Mouse (Mus musculus) retina, embryonic 14.5 days (tissue): ENCODE measurements around the gene 4931428L18Rik.

Source experiments
- DNase-seq: peaks from one replicate; pipeline ENCODE4 v3.0.0-alpha.2; 2015; ENCODE audit warnings: low spot score

The 4931428L18Rik gene

DNA sequence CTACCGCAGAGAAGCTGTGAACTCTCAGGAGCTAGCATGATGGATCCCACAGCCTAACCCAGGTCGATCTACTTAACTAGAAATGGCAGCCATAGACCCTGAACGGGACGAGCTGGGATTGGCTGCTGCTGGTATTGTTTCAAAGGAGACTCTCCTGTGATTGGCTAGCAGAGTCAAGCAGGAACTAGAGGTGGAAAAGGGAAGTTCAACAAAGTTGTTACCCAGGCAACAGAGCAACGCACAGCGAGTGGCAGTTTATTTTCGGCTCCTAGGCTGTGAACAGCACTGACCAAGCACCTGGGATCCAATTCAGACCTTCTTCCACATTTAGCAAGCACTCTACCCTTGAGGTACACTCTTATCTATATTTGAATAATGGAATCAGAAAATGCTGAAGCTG, at the start of gene 4931428L18Rik, which contains the start of gene Pih1d3:
TSS of gene 4931428L18Rik (minus strand) at position 121 of the 400 bp plus-strand sequence.
TSS of gene Pih1d3 (plus strand) at position 275 of the 400 bp plus-strand sequence.
- no peak for DNase-seq

GRCm38 (mm10) chr1:31260218-31260923, 37.9 kb upstream of the 4931428L18Rik start:
- DNase-seq, result no peak

DNA sequence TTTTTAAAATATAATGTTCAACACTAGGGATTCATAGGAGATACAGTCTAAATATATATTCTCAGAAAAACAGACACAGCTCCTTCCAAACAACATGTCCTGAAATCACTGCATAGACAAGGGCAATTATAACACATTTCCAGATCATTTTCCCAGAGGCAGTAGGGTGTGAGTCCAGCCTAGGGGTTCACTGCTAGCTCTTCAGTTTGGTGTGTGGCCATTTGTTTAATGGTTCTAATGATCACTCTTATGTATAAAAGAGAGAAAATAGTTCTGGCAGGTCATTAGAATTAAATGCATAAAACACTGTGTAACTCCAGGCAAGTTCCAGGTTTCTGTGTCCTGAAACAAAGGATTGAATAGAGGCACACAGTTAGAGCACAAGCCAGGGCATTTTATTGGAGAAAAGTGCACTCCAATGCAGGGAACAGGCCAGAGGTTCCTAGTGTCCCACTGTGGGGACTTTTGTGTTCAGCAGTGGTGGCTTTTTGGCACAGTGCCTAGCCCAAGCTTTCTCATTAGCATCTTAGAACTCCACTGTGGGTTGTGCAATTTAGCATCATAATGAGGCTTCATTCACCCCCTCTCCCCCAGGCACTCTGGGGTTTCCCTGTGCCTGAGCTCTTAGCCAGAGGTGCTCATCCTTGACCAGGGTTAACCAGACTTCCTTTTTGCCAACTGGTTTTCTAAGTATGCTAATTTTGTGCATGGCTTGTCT, 11.0 kb upstream of the 4931428L18Rik start:
- peak; percentile 63 for DNase-seq

DNA sequence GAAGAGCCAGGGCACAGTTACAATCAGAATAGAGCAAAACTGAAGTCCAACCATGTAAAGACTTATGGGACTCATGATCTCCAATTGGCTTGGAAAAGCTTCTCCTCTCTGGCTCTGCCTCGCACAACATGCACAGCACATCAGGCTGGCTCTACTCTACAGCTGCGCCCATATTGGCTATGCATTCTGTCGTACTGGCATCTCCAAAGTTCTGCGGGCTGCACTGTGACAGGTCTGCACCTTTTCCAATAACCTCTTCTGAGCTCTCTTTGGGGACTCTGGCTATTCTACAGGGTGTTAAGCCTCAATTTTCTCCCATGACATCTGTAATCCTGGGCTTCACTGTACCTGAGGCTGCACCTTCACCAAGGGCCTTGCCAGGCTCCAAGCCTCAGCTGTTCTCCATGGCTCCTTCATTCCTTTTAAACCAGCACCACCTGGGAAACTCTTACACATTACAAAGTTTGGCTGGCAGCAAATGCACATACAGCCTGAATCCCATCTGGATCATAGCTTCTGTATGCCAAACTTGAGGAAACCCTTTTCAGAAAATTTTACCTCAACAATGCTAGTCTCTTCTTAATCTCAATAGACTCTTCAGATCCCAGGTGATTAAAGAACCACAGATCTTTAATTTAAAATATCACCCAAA, 1.8 kb downstream of the 4931428L18Rik start:
- no peak for DNase-seq

- no peak for DNase-seq
These were observed 7.7 kb downstream of the 4931428L18Rik start for GRCm38 (mm10) chr1:31214831-31215230.

DNA sequence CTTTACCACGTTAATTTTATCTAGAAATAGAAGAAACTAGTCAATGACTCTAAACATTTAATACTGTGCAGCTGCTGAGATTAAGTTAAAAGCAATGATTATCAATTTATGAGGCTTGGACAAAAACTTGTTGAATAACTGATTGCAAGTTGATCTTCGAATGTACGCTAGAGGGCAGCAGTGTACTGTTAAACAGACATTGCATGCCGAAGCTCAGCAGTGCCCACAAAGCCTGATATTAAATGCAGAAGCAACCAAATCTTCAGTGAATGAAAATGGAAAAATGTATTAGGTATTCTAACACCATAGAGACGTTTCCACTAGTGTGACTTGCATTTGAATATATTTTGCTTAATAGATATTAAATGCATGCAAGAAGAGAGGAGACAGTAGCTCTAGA, 12.3 kb downstream of the 4931428L18Rik start:
- peak; percentile 90 for DNase-seq

GRCm38 (mm10) chr1:31205770-31206169, 16.7 kb downstream of the 4931428L18Rik start:
- DNase-seq, result no peak

- no peak for DNase-seq
These were observed 17.1 kb downstream of the 4931428L18Rik start for GRCm38 (mm10) chr1:31205346-31205745.

DNA sequence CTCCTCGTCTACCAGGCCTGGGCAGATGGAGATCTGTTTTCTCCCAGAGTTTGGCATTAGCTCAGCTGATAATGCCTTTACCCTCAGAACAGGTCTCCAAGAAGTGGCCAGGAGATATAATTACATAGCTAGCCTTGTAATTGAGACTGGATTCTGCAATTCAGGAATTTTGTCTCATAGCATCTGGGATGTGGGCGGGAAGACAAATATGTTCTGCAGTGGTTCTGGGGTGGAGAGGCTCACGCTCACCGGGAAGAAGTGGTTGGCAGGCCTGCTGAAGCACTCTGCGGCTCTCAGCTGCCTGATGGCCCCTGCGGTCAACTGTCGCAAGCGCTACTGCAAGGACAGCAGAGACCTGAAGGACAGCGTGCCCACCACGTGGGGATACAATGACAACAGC, 18.7 kb downstream of the 4931428L18Rik start:
- no peak for DNase-seq

DNA sequence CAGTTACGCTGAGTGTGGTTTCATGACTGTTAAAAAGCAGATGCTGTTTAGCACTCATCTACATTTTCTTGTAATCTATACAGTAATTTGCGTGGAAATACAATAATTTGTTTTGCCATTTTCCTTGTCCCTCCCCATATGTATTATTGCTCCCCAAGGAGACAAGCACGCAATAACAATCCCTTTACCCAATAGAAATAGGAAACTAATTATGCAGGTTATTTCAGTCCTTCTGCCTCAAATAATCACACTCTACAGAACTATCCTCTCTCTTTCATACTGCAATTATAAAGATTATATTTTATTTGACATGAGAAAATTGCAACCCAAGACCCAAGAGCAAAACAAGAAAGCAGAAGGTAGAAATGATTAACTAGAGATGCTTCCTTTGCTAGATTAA, 25.5 kb downstream of the 4931428L18Rik start:
- no peak for DNase-seq

DNA sequence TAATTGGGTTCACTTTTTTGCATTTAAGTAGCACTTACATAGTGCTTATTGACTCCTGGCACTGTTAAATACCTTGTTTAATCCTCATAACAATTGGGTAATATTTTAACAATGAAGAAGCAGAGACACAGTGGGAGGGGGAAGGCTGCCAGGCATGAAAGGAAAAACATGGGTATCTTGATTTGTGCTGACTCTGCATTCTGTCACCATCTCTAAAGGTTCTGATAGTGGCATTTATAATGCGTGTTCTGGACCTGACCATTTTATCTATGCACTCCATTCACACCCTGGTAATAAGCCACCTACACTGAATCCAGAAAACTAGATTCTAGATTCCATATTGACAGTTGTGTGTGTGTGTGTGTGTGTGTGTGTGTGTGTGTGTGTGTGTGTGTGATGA, 26.9 kb downstream of the 4931428L18Rik start:
- no peak for DNase-seq

DNA sequence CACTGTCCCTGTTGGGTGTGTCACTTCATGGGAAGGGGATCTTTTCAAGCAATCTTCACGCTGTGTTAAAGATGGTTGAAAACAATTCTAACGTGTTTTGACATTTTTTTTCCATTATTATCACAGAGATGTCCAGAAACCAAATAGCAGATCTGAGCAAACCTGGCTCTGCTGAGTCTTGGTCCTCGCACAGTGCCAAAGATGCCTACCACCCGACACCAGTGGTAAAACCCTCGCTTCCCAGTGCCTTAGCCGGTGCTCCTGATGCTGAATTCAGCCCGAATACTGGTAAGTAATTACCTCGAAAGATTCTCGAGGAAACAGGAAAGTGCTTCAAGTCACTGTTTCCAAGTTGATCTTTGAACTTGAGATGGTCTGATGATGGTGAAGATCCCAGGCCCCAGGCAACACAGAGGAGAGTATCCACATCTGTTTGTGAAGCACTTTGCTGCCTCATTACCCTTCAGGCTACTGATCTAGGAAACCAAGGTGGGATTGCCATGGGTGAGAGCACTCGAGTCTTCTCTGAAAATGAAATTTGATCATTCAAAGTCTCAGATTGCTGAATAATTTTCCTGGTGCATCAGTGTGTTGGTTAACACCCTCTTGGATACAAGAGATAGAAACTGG, 32.1 kb downstream of the 4931428L18Rik start:
- DNase-seq, result no peak

DNA sequence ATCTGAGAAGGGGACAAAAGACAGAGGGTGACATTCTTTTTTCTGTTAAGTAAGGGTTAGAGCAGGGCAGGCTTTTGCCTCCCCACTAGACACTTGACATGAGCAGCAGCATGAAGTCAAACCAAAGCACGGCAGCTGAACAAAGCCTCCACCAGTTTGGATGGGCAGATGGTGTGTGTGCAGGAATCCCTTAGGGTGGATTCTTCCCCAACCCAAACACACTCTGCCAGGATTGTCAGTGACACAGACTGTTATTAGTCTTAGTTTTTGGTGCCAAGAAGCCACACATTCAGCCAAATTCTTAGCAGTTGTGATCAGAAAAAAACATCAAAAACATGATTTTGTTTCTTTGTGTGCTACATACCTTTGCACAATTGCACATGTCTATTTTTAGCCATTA, 44.2 kb downstream of the 4931428L18Rik start:
- no peak for DNase-seq

DNA sequence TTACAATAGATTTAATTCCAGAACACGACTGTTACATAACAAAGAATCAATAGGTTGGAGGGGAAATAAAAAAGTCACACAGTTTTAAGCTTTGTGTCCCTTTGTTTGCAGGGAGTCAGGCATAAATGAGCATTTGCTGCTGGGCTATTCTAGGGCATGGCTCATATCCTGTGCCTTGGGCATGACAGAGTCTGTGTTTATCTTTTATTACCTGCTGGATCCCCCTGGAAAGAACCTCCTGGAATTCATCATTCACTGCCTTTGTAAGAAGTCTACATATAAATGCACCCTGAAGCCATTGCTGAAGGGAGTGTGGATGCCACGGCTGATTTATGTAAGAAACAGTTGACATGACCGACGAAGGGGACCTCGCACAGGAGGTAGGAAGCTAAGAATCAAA, 46.4 kb downstream of the 4931428L18Rik start, which contains the start of gene Lgsn:
TSS of gene Lgsn (plus strand) at position 301 of the 400 bp plus-strand sequence.
- DNase-seq, result no peak

DNA sequence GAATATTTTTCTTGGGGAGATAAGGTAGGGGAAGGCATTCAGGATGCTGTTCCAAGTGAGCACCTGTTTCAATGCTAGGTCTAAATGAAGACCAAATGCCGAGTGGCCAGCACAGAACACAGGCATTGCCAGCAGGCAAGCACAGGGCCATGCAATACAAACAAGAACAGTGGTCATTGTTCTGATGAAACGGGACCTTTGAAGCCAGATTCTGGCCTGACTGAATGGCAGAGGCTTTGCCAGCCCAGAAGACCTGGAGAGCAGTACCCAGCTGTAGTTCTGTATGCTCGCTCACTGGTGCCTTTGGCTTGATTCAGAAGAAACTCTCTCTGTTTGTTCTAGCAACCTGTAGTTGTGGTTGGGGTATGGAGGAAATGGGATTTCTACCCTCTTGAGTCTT, 47.1 kb downstream of the 4931428L18Rik start:
- no peak for DNase-seq

DNA sequence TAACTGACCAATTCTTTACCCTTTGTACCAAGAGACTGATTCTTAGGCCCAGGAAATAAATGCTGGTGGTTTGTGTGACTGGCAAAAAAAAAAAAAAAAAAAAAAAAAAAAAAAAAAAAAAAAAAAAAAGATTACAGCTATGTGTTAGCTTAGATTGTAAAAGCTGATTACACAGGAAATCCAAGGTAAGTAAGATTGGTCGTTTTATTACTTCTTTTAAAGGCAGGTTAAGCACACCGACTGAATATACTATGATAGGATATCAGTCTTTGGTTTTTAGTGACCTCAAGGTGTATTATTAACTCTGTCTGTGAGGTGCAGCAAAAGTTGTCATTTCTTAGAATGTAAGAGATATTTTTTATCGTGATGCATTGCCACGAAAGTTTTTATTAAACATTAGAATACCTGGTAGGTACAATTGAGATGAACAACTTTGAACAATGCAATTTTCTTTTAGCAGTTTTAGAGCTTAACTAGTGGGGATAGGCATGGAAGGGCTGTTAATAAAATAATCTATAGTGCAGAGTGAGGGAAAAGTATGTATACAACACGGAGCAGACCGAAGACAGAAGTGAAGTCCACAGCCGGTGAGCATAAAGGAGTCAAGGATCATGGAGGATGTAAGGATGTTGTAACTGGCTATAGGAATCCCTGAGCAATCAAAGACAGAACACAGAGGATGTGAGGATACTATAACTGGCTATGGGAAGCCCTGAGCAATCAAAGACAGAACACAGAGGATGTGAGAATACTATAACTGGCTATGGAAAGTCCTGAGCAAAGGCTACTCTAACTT, 57.0 kb downstream of the 4931428L18Rik start:
- no peak for DNase-seq

DNA sequence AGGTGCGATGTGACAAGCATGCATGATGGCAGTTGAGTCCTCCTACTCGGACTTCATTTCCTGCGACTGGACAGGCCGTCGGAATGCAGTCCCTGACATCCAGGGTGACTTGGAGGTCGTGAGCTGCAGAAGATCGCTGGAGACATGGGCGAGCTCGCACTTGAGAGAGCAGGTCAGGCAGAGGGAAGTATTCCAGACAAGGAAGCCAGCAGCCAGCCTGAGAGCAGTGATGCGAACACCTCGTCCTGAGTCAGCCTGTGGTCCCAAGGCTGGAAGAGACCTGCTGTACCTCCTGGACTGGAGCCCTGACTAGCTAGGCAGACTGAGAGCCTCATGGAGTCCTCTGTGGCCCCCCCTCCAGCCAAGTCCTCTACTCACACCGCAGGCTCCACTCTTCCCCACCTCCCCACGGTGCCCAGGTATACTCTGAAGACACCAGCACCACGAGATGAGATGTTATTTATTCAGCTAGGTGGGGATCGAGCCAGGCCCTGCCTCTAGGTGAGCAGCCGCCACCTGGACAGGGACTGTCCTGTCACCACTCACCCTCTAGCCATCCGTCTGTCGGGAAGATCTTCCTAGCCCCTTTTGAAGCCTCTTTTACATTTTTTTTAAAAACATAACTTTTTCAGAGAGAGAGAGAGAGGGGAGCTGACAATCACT, 57.8 kb downstream of the 4931428L18Rik start:
- DNase-seq, result no peak

GRCm38 (mm10) chr1:31156884-31157283, 65.6 kb downstream of the 4931428L18Rik start:
- DNase-seq, result no peak

DNA sequence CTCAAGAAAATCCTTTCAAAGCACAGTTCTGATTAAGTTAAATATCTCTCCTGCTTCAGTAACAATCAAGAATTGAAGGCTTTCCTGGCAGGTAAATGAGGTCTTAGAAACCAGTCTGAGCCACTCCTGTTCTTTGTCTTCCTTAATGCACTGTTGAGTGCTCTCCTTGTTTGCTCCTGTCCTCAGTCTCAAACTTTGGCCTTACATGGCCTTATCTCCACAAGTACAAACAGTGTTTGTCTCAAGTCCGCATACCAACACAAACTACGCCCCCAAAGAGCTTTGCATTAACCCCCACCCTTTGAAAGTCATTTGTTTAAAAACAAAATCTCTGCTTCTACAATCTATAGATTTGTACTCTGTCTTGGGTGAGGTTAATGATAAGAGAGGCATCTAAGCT, 66.3 kb downstream of the 4931428L18Rik start:
- no peak for DNase-seq

GRCm38 (mm10) chr1:31153793-31154349, 68.6 kb downstream of the 4931428L18Rik start:
- peak; percentile 74 for DNase-seq
